Mouse (Mus musculus) liver, embryonic 15.5 days (tissue): ENCODE results near the gene Prickle4. TPM values are rescaled to one million over a fixed set of nuclear protein-coding genes. Genes with fewer than 3 reads are reported as not detected.

Source experiments
- polyA plus RNA-seq: library from polyadenylated mRNA; unstranded; fragments of >200 nt; fragmentation: Nextera tagmentation; extraction: Ambion mirVana; gene quantifications from 2 replicates; pipeline ENCODE4 v1.2.1, GENCODE M21; 2015

The Prickle4 gene
- polyA plus RNA-seq, 1 experiment from 2014 or later, result not detected

Other genes with a start within 250 kb of the Prickle4 start
- 14.7 and 15.2 TPM in 2 replicates for gene Taf8, start 192.4 kb downstream of the Prickle4 start, polyA plus RNA-seq
- gene Ccnd3, start 189.7 kb downstream of the Prickle4 start, polyA plus RNA-seq, result 422 and 473 TPM in 2 replicates
- gene Bysl, start 83.2 kb downstream of the Prickle4 start, polyA plus RNA-seq, result 16.5 and 18.0 TPM in 2 replicates
- gene Med20, start 83.2 kb downstream of the Prickle4 start, polyA plus RNA-seq, result 21.6 and 26.0 TPM in 2 replicates
- gene Gm20517, start 83.1 kb downstream of the Prickle4 start, polyA plus RNA-seq, result 2.1 and 2.4 TPM in 2 replicates
- gene Usp49, start 64.0 kb downstream of the Prickle4 start, polyA plus RNA-seq, result 2.8 and 3.7 TPM in 2 replicates
- 193 and 205 TPM in 2 replicates for gene Tomm6, start 6.3 kb downstream of the Prickle4 start, polyA plus RNA-seq
- 1.5 and 1.6 TPM in 2 replicates for gene Frs3, start 5.7 kb downstream of the Prickle4 start, polyA plus RNA-seq
- 0.07 TPM in 1 of 2 replicates, not detected in the other for gene Gm21981, start 281 bp downstream of the Prickle4 start, polyA plus RNA-seq
- gene Pgc, start 32.1 kb upstream of the Prickle4 start, polyA plus RNA-seq, result not detected in 2 replicates
- gene Tfeb, start 42.3 kb upstream of the Prickle4 start, polyA plus RNA-seq, result 4.6 and 5.3 TPM in 2 replicates
- 0.76 and 1.2 TPM in 2 replicates for gene Mdfi, start 140.0 kb upstream of the Prickle4 start, polyA plus RNA-seq
- gene Foxp4, start 229.9 kb upstream of the Prickle4 start, polyA plus RNA-seq, result 4.6 and 4.8 TPM in 2 replicates